Mouse (Mus musculus) layer of hippocampus, adult 18-20 months (tissue): ENCODE measurements around the gene Uba52. TPM values are rescaled to one million over a fixed set of nuclear protein-coding genes. Genes with fewer than 3 reads are reported as not detected.

ENCODE experiments used
- DNase-seq, 2 experiments: peaks; one replicate each; pipeline ENCODE4 v3.0.0; 2022; ENCODE audit warnings: low spot score in 2 of 2
- long read RNA-seq: library from polyadenylated mRNA; stranded (forward); transcript quantifications from one replicate; pipeline ENCODE4 v2.0.0, GENCODE M21; 2021
- total RNA-seq, 2 experiments: library from RNA; stranded (reverse); gene quantifications; 2 replicates each; pipeline ENCODE4 v1.2.3; 2021

Uba52 gene
- 1,000 to 10,000 TPM; 1,062 to 1,079 TPM for total RNA-seq
- long read RNA-seq, transcript Uba52-201 (4 exons, 541 nt), result minor isoform, 32 of 289 reads
- long read RNA-seq, transcript Uba52-205 (4 exons, 705 nt), result minor isoform, 17 of 289 reads
- long read RNA-seq, transcript Uba52-208 (3 exons, 387 nt), result minor isoform, 6 of 289 reads
- long read RNA-seq, transcript Uba52-203 (4 exons, 711 nt), result major isoform, 219 of 289 reads
- long read RNA-seq, partial matches to known transcripts, result 2 of 289 reads
- long read RNA-seq, other reads (novel, unspliced or antisense), result 10 of 289 reads

GRCm38 (mm10) chr8:70510228-70510915 is at the start of gene Uba52:
Gene Uba52 (minus strand): TSS chr8:70510801.
- DNase-seq, result peak; percentile 98

DNA sequence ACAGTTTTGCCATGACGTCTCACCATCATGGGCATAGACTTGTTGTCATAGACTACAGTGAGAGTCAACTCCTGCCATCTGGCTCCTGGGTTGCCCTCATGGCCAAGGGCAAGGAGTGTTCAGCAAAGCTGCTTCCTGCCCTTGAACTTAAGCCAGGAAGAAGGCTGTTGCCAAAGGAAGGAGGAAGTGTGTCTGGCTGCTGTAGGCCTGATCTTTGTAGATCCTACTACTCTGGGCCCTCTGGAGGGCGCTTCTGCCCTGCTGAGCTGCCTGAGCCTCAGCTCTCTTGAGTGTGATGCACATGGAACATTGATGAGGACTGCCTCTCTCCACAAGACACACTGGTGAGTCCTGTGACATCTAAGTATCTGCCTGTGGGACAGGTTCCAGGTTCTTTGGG is 49.5 kb upstream of the Uba52 start:
- peak in 1 of 2 experiments; percentile 54 for DNase-seq

GRCm38 (mm10) chr8:70558983-70559382 is 48.4 kb upstream of the Uba52 start:
- DNase-seq, result no peak

GRCm38 (mm10) chr8:70558334-70558733 is 47.7 kb upstream of the Uba52 start:
- no peak for DNase-seq

DNA sequence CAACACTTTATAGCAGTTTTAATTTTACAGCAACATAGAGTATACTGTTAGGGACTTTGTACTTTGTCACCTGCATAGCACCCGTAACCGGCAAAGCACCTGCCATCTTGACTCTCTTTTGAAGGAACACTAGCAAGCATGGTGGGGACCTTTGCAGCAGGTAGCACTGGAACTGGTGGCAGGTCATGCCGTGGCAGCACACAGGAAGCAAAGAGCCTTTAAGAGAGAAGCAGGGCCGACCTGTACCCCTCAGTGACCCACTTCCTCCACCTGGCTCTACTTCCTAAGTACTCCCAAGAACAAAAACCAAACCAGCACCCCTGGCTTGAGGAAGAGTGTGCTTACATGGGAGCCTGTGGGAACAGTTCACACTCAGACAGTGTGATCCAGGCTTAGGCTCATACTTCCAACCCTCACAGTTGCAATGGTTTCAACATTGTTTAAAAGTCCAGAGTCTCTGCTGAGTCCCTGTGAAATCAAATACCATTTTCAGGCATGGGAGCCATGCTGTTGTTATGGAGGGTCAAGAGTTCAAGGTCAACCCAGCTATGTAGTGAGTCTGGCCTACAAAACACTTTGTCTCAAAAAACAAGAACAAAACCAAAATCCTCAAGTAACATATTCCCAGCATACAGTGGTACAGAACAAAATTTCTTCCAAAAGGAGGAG is 44.6 kb upstream of the Uba52 start:
- DNase-seq, result no peak

DNA sequence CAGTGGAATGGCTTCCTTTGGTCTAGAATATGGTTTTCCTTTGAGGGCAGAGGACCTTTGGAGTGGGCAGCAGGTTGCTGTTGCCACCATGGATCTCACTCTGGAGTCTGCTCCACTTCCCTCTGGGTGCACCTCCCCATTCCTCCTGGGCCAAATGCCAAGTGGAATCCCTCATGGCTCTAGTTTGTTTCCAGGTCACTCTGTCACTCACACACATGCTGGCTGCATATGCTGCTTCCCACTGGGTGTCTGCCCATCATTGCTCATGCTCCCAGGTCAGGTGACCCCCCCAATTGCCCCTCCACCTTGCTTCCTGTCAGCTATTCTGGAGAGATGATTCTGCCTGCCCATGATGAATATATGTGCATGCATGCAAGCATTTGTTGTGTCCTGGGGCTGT is 43.1 kb upstream of the Uba52 start:
- DNase-seq, result no peak

- DNase-seq, result no peak
Measured at GRCm38 (mm10) chr8:70552836-70553235, 42.2 kb upstream of the Uba52 start.

DNA sequence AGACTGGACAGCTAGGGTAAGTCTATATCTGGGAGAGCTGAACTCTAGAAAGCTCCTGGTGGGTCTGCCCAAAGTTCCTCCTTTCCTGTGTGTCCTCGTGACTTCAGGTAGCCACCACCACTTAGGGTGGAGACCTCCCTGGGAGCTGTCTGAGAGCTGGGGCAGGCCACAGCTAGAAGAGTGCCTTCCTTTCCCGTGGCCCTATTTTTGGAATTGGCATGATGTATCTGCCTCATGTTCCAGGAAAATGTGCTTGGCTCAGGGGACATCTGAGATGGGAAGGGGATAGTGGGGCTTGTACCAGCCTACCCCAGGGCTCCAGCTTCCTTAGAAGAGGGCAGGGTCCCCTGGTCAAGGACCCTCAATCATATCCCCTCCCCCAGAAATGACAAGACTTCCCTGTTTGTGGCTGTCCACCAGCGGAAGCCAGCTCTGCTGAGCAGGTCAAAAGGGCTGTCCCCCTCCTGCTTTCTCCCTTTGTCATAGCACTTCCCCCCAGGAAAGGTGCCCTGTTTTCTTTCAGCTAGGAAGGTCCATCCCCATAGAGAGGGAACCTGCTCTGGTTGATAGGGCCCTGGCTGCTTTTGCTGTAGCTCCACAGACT is 41.1 kb upstream of the Uba52 start:
- no peak for DNase-seq

DNA sequence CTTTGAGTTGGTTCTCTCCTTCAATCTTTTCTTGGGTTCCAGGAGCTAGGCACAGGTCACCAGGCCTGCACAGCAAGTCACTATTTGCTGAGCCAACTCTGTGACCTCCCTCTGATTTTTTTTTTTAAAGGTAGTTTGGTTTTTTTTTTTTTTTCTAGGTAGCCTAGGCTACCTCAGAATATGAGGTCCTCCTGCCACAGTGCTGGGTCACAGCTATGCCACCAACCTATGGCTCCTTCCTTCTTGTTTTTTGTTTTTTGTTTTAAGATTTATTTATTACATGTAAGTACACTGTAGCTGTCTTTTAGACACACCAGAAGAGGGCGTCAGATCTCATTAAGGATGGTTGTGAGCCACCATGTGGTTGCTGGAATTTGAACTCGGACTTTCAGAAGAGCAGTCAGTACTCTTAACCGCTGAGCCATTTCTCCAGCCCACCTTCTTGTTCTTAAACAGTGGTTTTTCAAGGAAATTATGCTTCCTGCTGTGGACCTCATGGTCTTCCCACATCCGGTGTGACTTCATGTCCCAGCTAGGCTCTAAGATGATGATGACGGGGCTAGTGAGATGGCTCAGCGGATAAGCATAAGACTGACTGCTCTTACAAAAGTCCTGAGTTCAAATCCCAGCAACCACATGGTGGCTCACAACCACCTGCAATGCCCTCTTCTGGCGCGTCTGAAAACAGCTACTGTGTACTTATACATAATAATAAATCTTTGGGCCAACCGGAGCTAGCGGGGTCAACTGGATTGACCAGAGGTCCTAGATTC is 39.0 kb upstream of the Uba52 start:
- DNase-seq, result no peak

- DNase-seq, result no peak
Measured at GRCm38 (mm10) chr8:70547762-70548161, 37.2 kb upstream of the Uba52 start.

DNA sequence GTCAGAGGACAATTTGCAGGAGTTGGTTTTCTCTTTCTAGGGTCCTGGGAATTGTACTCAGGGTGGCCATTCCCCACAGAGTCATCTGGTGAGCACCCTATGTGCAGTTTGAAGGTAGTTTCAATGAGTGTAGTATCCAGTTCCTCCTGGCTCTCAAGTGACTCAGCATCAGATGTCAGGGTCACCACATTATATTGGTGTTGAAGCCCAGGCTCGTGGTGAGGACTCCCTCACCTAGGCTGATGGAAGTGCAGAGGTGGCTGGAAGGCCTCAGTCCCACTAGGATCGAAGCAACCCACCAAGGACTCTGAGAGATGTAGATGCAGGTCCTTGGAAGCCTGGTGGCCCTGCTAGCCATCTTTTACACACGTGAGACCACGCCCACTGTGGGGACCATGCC is 35.8 kb upstream of the Uba52 start:
- no peak for DNase-seq

- DNase-seq, result no peak
Measured at GRCm38 (mm10) chr8:70544200-70544687, 33.6 kb upstream of the Uba52 start.

- DNase-seq, result no peak
Measured at GRCm38 (mm10) chr8:70541081-70541480, 30.5 kb upstream of the Uba52 start.

- DNase-seq, result no peak
Measured at GRCm38 (mm10) chr8:70540507-70541071, 30.0 kb upstream of the Uba52 start.

GRCm38 (mm10) chr8:70540013-70540506 is 29.5 kb upstream of the Uba52 start:
- no peak for DNase-seq

DNA sequence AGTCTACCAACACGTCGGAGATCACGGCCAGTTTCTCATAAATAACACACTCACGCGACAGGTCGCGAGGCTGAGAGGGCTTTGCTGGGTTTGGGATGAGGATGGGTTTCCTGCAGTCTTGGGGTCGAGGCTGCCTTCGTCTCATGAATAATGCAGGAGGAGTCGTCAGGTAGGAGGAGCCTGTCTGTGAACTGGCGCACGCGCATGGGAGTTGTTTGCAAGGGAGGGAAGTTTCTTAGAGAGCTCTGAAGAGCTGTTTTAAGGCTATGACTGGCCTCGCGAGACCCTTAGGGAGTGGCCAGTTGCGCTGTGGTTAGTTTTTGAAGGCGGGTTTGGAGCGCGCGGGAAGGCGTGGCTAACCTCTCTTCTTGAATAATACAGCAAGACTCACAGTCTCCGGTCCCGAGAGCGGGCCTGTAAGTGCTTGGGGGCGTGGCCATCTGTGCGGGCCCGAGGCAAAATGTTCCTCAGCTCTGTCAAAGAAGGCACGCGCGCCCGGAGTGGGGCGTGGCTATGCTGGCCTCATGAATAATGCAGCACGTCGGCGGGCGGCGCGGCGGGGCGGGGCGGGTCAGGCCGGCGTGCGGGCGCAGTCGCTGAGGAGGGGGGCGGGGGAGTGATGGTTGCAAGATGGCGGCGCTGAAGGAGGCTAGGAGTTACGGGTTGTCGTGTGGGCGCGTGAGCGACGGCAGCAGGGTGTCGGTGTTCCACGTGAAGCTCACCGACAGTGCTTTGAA is 28.6 kb upstream of the Uba52 start, which contains the start of gene Ell:
TSS of gene Ell (plus strand) at position 381 of the 737 bp plus-strand sequence.
- DNase-seq, result peak; percentile 99 to 100

- DNase-seq, result peak; percentile 99
Measured at GRCm38 (mm10) chr8:70538633-70539076, 28.1 kb upstream of the Uba52 start.

- peak; percentile 43 to 57 for DNase-seq
Measured at GRCm38 (mm10) chr8:70538024-70538579, 27.5 kb upstream of the Uba52 start.

GRCm38 (mm10) chr8:70535701-70536100 is 25.1 kb upstream of the Uba52 start:
- no peak for DNase-seq
